Mouse (Mus musculus): ENCODE results near the gene Lsm14b.
A peak's percentile ranks its signal among the peaks of the same experiment; 100 is the strongest.

Lsm14b gene

GRCm38 (mm10) chr2:180024401-180025098, at the start of gene Lsm14b:
Gene Lsm14b (plus strand): TSS chr2:180024987.
- DNase-seq (ENCODE audit: low spot score), result peak; percentile 99

GRCm38 (mm10) chr2:179975851-179976250, 48.9 kb upstream of the Lsm14b start:
- DNase-seq (ENCODE audit: low spot score), result no peak

DNA sequence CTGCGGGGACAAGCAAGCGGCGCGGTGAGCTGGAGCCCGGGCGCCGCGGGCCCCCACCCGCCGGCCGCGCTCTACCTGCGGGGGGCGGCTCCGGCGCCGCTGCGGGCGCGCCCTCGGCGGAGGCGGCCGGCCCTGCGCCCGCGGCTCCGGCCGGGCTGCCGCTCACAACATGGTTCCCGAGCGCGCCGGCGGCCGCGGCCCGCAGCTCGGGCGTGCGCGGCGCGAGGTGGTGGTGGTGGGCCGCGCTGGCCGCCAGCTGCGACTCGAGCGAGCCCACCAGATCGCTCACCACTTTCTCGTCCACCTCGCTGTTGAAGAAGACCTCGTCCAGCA, 48.5 kb upstream of the Lsm14b start:
- no peak for DNase-seq (ENCODE audit: low spot score)

DNA sequence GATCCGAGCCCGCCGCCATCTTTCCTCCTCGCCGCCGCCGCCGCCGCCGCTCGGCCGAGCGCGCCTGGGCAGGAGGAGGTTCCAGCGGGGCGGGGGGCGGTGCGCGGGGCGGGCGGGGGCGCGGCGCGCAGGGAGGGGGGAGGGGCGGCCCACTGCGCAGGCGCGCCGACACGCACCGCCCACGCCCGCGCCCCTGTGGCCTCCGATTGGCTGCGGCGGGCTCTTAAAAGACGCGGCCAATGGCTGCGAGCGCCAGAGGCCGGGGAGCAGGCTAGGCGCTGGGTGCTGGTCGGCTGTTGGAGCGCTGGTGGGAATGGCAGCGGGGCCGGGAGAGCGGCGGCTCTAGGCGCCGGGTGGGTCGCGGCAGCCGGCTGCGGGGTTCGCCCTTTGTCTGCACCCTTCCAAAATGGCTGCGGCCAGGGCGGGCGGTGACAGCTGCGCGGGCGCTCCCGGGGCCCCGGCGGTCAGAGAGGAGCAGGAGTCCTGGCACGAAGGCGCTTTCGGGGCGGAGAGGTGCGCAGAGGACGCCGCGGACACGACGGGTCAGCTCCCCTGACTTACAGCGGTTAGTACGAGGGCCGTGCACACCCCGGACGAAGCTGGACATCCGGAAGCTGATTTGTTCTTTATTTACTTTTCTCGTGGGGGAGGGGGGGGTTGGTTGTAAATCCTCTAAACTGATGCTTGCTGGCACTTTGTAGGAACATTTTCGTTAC, 48.0 kb upstream of the Lsm14b start, which contains the start of gene Taf4:
Gene Taf4 (minus strand): TSS at position 19 of the 716 bp plus-strand sequence.
- DNase-seq (ENCODE audit: low spot score), result peak; percentile 92

DNA sequence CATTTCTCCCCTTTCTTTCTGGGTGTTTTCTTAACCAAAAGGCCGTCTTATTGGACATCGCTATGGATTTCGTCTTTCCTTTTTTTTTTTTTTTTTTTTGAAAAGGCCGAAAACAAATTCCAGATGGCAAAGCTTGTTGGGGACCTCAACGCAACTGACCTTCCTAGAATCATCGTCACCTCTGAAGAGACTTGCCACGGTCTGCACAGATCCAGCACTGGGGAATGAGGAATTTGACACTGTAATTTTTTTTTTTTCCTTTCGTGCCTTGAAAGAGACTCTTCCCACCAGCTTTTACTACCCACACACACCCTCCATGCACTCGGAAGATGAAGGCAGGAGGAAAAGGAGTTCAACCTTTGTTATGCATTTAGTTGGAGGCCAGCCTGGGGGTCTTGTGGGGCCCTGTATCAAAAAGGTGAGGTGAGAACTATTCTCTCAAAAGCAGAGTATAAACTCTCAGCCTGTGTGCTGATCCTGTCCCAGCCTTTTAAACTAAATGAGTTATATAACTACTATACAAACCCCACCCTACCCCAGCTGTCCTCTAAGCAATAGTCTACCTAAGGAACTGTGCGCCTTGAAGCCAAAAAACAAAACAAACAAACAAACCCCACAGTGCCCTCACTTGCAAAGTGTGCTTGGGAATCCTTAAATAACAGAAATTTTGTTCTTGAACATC, 47.3 kb upstream of the Lsm14b start:
- DNase-seq (ENCODE audit: low spot score), result no peak

- no peak for DNase-seq (ENCODE audit: low spot score)
Observed at GRCm38 (mm10) chr2:179978250-179978649, 46.5 kb upstream of the Lsm14b start.

GRCm38 (mm10) chr2:179979836-179980235, 45.0 kb upstream of the Lsm14b start:
- no peak for DNase-seq (ENCODE audit: low spot score)

DNA sequence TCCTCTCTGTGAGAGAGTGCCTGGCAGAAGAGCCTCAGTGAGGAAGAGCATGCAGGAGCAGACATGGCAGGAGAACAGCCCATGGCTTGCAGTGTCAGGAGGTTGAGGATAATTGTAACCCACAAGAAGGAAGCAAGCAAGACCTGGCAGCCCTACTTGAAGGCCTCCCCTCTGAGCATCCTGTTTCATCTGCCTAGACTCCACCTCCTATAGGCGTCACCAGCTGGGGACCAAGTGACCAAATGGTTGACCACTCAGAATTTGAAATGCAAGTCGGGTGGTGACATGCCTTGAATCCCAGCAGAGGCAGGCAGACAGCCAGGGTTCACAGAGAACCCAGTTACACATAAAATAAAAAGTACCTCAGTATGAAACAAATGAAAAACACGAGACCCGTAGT, 44.2 kb upstream of the Lsm14b start:
- DNase-seq (ENCODE audit: low spot score), result no peak

DNA sequence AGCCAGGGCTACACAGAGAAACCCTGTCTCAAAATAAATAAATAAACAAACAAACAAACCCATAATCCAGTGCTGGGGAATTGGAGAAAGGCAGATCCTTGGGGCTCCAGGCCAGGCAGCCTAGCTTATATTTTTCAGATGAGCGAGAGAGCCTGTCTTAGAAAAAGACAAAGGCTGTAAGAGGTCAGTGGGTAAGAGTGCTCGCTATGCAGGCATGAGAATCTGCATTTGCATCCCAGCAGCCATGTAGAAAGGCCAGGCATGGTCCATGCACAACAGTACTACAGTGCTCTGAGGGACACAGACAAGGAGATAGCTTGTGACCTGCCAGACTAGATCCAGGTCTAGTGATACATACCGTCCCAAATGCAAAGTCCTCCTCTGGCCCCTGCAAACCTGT, 42.1 kb upstream of the Lsm14b start:
- DNase-seq (ENCODE audit: low spot score), result no peak

- no peak for DNase-seq (ENCODE audit: low spot score)
Observed at GRCm38 (mm10) chr2:179984830-179985229, 40.0 kb upstream of the Lsm14b start.

- DNase-seq (ENCODE audit: low spot score), result no peak
Observed at GRCm38 (mm10) chr2:179985695-179986094, 39.1 kb upstream of the Lsm14b start.

GRCm38 (mm10) chr2:179986437-179987022, 38.3 kb upstream of the Lsm14b start:
- DNase-seq (ENCODE audit: low spot score), result no peak

GRCm38 (mm10) chr2:179989098-179989497, 35.7 kb upstream of the Lsm14b start:
- DNase-seq (ENCODE audit: low spot score), result no peak

- DNase-seq (ENCODE audit: low spot score), result no peak
Observed at GRCm38 (mm10) chr2:179993071-179993470, 31.7 kb upstream of the Lsm14b start.

GRCm38 (mm10) chr2:179998431-179998830, 26.4 kb upstream of the Lsm14b start:
- DNase-seq (ENCODE audit: low spot score), result no peak

DNA sequence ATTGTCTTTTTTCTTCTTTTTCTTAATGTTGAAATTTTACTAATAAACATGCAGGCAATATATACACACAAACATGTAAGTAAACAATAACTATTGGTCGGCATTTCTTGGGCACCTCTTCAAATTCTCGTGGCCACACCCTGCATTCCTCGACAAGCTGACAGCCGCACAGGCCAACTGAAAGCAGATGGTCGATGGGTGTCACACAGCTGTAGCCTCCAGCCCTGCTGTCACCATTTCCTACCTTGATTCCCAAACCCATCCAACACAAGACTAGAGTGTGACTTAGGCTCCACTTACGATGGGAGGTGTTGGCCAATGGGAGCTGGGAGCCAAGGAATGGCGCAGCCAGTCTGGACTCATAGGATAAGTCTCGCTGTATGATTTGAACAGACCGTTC, 23.2 kb upstream of the Lsm14b start:
- no peak for DNase-seq (ENCODE audit: low spot score)

DNA sequence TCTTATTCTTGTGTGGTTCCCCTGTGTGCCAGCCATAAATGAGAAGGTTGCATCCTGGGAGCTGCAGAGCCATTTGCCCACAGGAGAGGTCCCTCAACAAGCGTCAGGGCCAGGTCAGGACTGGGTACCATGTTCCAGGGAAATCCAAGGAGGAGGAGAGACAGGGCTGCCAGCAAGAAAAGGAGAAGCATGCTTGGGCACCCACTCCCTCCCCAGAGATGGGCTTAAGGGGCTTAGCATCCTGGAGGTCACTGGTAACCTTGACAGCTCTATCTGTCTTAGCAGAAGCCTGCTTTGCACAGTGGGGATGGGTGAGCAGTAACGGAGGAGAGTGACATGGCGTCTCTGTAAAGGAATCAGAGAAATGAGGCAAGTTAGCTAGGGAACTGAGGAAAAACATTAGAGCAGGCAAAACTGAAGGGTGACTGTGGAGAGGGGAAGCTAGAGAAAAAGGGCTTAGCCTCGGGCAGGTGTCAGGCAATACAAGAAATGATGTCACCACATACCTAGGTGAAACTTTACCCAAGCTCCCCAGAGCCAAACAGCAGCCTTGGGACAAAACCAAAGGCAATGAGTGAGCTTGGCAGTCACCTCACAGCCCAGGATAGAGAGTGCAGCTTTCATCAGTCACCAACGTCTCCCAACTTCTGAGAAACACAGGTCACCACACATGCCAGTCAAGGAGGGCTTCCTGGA, 19.0 kb upstream of the Lsm14b start:
- DNase-seq (ENCODE audit: low spot score), result no peak

DNA sequence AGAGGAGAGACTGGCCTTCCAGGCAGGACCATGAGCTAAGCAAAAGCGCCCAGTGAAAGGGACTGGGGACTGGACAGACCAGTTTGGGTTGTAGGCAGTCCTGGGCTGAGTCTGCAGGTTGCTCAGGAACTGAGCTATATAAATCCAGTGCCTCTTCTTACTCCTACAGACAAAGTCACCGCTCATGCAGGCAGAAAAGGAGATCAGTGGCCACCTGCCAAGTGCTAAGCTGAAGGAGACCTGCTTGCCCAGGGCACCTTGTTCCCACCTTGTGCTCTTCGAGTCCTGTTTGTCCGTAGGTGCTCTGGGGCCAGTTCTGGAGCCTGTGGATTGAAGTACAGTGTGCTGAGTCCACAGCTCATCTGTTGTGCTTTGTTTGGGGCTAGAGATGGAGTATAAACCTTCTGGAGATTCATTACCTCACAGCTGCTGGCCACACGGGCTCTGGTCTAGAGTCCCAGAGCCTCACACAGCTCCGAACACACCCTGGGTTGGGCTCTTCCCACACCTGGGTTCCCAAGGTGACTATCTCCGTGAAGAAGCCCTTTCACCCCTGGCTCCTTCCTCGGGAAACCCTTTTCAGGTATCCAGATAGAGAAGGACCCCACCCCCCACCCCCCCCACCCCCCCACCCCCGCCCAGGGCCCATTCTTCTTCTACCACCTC, 18.3 kb upstream of the Lsm14b start:
- DNase-seq (ENCODE audit: low spot score), result no peak

DNA sequence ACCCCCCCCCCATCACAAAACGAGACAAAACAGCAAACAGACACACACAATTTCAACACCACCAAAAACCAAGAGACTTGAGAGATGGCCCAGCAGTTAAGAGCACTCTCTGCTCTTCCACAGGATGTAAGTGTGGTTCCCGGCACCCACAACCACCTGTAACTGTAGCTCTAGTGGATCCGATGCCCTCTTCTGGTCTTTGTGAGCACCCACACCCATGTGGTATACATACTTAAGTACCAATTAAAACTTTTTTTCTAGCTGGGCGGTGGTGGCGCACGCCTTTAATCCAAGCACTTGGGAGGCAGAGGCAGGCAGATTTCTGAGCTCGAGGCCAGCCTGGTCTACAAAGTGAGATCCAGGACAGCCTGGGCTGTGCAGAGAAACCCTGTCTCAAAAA, 14.1 kb upstream of the Lsm14b start:
- no peak for DNase-seq (ENCODE audit: low spot score)

GRCm38 (mm10) chr2:180011370-180011769, 13.4 kb upstream of the Lsm14b start:
- DNase-seq (ENCODE audit: low spot score), result no peak

- no peak for DNase-seq (ENCODE audit: low spot score)
Observed at GRCm38 (mm10) chr2:180013686-180014085, 11.1 kb upstream of the Lsm14b start.

GRCm38 (mm10) chr2:180017632-180018031, 7.2 kb upstream of the Lsm14b start:
- DNase-seq (ENCODE audit: low spot score), result no peak
